Mouse (Mus musculus) liver, embryonic 16.5 days (tissue): ENCODE data around the gene Kcnk18. TPM values are rescaled to one million over a fixed set of nuclear protein-coding genes. Genes with fewer than 3 reads are reported as not detected.

ENCODE experiments used
- ATAC-seq: fragments of 200-750 bp; cut with Nextera tagmentation; 2 replicates; pipeline ENCODE4 v1.8.0; 2017; ENCODE audit warnings: low read depth, mild to moderate bottlenecking, moderate number of reproducible peaks, moderate library complexity
- H3K27ac ChIP-seq: fragments of 300-500 bp; sonication (generic); 2 replicates; pipeline ENCODE4 v1.5.1; 2014; ENCODE audit warnings: mild to moderate bottlenecking, low read length
- H3K27me3 ChIP-seq: fragments of 300-500 bp; sonication (generic); 2 replicates; pipeline ENCODE4 v1.6.1; 2014; ENCODE audit warnings: low read depth, low read length, mixed read lengths; ENCODE audit not compliant: control insufficient read depth, insufficient read depth
- H3K36me3 ChIP-seq: fragments of 300-500 bp; sonication (generic); 2 replicates; pipeline ENCODE4 v1.6.1; 2014; ENCODE audit warnings: mild to moderate bottlenecking; ENCODE audit not compliant: control insufficient read depth, insufficient read depth
- H3K4me1 ChIP-seq: fragments of 300-500 bp; sonication (generic); 2 replicates; pipeline ENCODE4 v1.6.1; 2014; ENCODE audit warnings: low read depth, low read length, mixed read lengths; ENCODE audit not compliant: control insufficient read depth
- H3K4me2 ChIP-seq: fragments of 300-500 bp; sonication (generic); 2 replicates; pipeline ENCODE4 v1.6.1; 2014; ENCODE audit warnings: low read depth, low read length, mixed read lengths
- H3K4me3 ChIP-seq: fragments of 300-500 bp; sonication (generic); 2 replicates; pipeline ENCODE4 v1.5.1; 2014; ENCODE audit warnings: low read depth, mild to moderate bottlenecking, low read length
- H3K9ac ChIP-seq: fragments of 300-500 bp; sonication (generic); 2 replicates; pipeline ENCODE4 v1.6.1; 2014; ENCODE audit warnings: low read depth, low read length
- H3K9me3 ChIP-seq: fragments of 300-500 bp; sonication (generic); replicated peaks from 2 replicates; pipeline ENCODE4 v1.6.1; 2016; ENCODE audit warnings: low read length; ENCODE audit not compliant: control insufficient read depth
- WGBS: fragments of 180-500 bp; shearing (Covaris S2); extraction: QIAGEN DNeasy Blood & Tissue Kit; methylation state at CpG from one replicate; pipeline ENCODE4 v1.1.7; 2014; ENCODE audit not compliant: insufficient replicate concordance; 5-methylcytosine and 5-hydroxymethylcytosine counted together
- polyA plus RNA-seq: library from polyadenylated mRNA; unstranded; fragments of >200 nt; fragmentation: Nextera tagmentation; extraction: Ambion mirVana; gene quantifications from 2 replicates; pipeline ENCODE4 v1.2.1, GENCODE M21; 2015

Gene Kcnk18
- polyA plus RNA-seq, 1 experiment from 2014 or later, result not detected

DNA sequence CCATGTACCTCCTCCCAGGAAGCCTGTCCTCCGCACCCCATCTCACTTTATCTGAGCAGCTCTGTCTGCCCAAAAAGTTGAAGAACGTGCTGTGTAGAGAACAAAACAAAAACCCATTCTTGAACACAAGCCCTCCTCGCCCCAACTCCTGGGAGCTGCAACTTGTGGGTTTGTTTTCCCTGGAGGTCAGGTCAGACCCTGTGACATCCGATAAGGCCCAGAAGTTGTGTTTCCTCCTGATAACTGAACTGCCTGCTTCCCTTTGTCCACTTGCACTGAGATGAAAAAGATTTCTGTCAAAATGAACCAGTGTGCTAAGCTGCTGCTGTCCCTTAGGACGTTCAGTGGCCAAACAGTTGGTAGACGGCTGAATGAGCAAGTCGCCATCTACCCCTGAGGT lies 42.6 kb downstream of the Kcnk18 start:
- peak overlapping the region; percentile 32; the same call in 1 of the 2 replicates for H3K4me3 ChIP-seq
- H3K4me2 ChIP-seq, result peak overlapping the region; percentile 40; the same call in 1 of the 2 replicates
- H3K36me3 ChIP-seq, result no peaks in the 10 kb centered on the region
- H3K9ac ChIP-seq, result no peak overlapping the region
- H3K27me3 ChIP-seq, result peaks cover 10% of the 10 kb centered on the region
- H3K27ac ChIP-seq, result no peak overlapping the region
- no peaks in the 10 kb centered on the region for H3K4me1 ChIP-seq
- no peak for ATAC-seq
- 10% methylated on average over 7 of the region's 7 CpGs for WGBS
- no peaks in the 10 kb centered on the region for H3K9me3 ChIP-seq

- H3K27ac ChIP-seq, result no peak overlapping the region
- no peak overlapping the region for H3K9ac ChIP-seq
- WGBS, result 73% methylated on average over 9 of the region's 9 CpGs
- H3K4me3 ChIP-seq, result no peak overlapping the region
- no peaks in the 10 kb centered on the region for H3K4me1 ChIP-seq
- peaks cover 10% of the 10 kb centered on the region for H3K27me3 ChIP-seq
- no peak for ATAC-seq
- no peaks in the 10 kb centered on the region for H3K36me3 ChIP-seq
- H3K4me2 ChIP-seq, result no peak overlapping the region
- H3K9me3 ChIP-seq, result no peaks in the 10 kb centered on the region
These were observed 44.2 kb downstream of the Kcnk18 start for GRCm38 (mm10) chr19:59263171-59263570.

DNA sequence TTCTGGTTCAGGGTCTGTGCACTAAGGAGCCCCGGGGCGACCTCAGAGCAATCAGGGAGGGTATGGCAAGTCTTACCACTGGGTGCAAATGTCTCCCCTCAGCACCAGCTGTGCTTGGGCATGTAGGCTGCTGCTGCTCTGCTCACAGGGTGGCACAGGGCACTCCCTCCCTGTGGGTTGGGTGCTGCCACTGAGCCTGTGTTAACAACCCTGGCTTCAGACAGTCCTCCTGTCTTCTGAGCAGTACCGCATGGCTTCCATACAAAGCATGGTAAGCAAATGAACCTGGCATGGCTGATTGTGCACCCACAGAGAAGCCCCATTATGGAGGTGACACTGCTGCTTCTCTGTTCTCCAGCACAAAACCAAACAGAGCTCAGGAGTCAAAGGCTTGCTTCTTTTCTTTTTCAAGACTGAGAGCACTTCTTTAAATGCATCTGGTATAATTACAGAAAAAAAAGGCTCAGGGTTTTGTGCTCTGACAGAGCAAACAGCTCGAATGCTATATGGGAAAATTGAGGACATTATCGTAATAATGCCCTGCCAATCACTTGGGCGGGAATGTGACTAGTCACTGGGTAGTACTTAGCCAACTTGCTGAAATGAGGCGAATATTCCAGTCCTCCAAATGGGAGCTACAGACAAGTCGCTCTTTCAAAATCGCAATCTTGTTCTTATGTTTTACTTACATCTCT lies 46.0 kb downstream of the Kcnk18 start:
- Histone ChIP-seq H3K27me3 (peaks cover 10% of the 10 kb centered on the region), H3K36me3 (no peaks in the 10 kb centered on the region), H3K4me1 (no peaks in the 10 kb centered on the region), H3K4me3 (no peak overlapping the region), H3K9me3 (no peaks in the 10 kb centered on the region), H3K4me2 (no peak overlapping the region), H3K9ac (no peak overlapping the region), H3K27ac (no peak overlapping the region)
- WGBS, result 64% methylated on average over 9 of the region's 9 CpGs
- ATAC-seq, result no peak

DNA sequence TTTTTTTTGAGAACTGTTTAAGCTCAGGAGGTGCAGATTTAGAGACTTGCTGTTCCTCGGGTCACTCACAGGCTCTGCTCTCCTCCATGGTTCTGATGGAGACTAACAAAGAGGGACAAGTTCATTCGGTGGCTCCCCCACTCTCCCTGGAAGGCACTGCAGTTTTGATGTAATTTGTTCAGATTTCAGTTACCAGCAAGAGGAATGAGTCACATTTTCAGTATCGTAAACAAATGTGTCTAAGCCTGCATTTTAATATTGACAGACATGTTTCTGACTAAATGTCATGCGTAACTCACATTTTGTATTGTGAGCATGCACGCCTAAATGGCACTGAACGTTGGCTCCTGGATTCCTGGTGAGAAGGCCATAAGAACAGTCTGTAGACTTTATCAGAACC lies 46.9 kb downstream of the Kcnk18 start:
- Histone ChIP-seq H3K4me2 (no peak overlapping the region), H3K4me1 (no peaks in the 10 kb centered on the region), H3K36me3 (no peaks in the 10 kb centered on the region), H3K4me3 (no peak overlapping the region), H3K27ac (no peak overlapping the region), H3K9ac (no peak overlapping the region), H3K9me3 (no peaks in the 10 kb centered on the region), H3K27me3 (peaks cover 4% of the 10 kb centered on the region)
- 58% methylated on average over 6 of the region's 6 CpGs for whole genome bisulfite sequencing
- no peak for ATAC-seq

DNA sequence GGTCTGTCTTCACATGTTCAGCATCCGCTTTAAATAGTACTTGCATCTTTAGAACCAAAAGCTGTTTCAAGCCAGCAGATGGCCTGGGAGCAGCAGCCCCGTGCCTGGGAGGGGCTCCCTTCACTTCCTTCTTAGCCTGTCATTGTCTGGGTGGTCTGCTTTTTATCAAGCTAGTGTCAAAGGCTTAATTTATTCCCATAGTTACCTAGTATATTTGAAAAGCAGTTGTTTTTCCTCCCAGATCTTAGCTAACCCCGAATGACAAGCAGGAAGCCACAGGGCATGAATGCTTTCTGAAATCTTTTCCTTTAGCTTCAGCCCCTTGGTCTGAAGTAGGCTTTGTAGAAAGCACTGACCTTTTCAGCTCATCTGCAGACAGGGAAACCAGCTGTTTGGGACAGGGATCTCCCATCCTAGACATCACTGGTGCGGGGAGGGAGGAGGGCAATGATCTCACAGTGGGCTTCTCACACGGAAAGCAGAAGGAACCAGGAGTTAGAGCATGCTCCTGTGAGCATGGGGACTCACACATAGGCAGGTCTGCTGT lies 48.5 kb downstream of the Kcnk18 start:
- WGBS, result 17% methylated on average over 5 of the region's 5 CpGs
- no peaks in the 10 kb centered on the region for H3K36me3 ChIP-seq
- H3K4me1 ChIP-seq, result no peaks in the 10 kb centered on the region
- no peaks in the 10 kb centered on the region for H3K9me3 ChIP-seq
- no peak overlapping the region for H3K4me2 ChIP-seq
- H3K9ac ChIP-seq, result no peak overlapping the region
- H3K4me3 ChIP-seq, result no peak overlapping the region
- H3K27ac ChIP-seq, result no peak overlapping the region
- no peaks in the 10 kb centered on the region for H3K27me3 ChIP-seq
- no peak for ATAC-seq

DNA sequence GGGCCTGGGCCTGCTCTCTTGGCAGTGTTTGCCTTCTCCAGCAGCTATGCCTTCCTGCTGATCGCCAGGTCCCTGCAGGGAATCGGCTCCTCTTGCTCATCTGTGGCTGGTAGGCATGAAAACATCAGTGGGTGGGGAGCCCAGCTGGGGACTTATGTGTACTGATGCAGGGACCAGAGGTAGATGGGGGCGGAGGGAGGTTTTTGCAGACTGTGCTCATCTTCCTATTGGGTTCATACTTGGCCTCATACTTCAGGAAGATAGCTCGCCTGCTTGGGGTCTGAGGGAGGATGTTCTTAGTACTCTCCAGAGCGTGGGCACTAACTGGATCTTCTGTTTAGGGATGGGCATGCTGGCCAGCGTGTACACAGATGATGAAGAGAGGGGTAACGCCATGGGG lies 54.2 kb downstream of the Kcnk18 start:
- Histone ChIP-seq H3K9ac (no peak overlapping the region), H3K4me2 (no peak overlapping the region), H3K4me3 (no peak overlapping the region), H3K27ac (no peak overlapping the region), H3K36me3 (no peaks in the 10 kb centered on the region), H3K4me1 (no peaks in the 10 kb centered on the region), H3K9me3 (no peaks in the 10 kb centered on the region), H3K27me3 (no peaks in the 10 kb centered on the region)
- no peak for ATAC-seq
- WGBS, result 72% methylated on average over 7 of the region's 7 CpGs

- Histone ChIP-seq H3K4me2 (no peak overlapping the region), H3K9me3 (no peaks in the 10 kb centered on the region), H3K27ac (no peak overlapping the region), H3K36me3 (no peaks in the 10 kb centered on the region), H3K27me3 (no peaks in the 10 kb centered on the region), H3K4me3 (no peak overlapping the region), H3K9ac (no peak overlapping the region), H3K4me1 (no peaks in the 10 kb centered on the region)
- 73% methylated on average over 7 of the region's 7 CpGs for WGBS
- ATAC-seq, result no peak
These were observed 57.3 kb downstream of the Kcnk18 start for GRCm38 (mm10) chr19:59276354-59276753.

- no peaks in the 10 kb centered on the region for H3K36me3 ChIP-seq
- no peak overlapping the region for H3K4me3 ChIP-seq
- no peak overlapping the region for H3K27ac ChIP-seq
- no peaks in the 10 kb centered on the region for H3K9me3 ChIP-seq
- no peaks in the 10 kb centered on the region for H3K27me3 ChIP-seq
- no peak overlapping the region for H3K4me2 ChIP-seq
- no peaks in the 10 kb centered on the region for H3K4me1 ChIP-seq
- no peak for ATAC-seq
- no peak overlapping the region for H3K9ac ChIP-seq
These were observed 61.8 kb downstream of the Kcnk18 start for GRCm38 (mm10) chr19:59280841-59281240.

GRCm38 (mm10) chr19:59282001-59282400 lies 63.0 kb downstream of the Kcnk18 start:
- Histone ChIP-seq H3K4me3 (no peak overlapping the region), H3K4me2 (no peak overlapping the region), H3K27ac (no peak overlapping the region), H3K36me3 (peaks cover 2% of the 10 kb centered on the region; the same call in 1 of the 2 replicates), H3K9ac (no peak overlapping the region), H3K27me3 (no peaks in the 10 kb centered on the region), H3K9me3 (no peaks in the 10 kb centered on the region), H3K4me1 (no peaks in the 10 kb centered on the region)
- no peak for ATAC-seq
- WGBS, result 77% methylated on average over 3 of the region's 3 CpGs
